31 mouse cellular contexts compared by ENCODE assay signal in genomic region chr13:46508823-46509222, GRCm38 (mm10). TPM values are rescaled to one million over a fixed set of nuclear protein-coding genes. Genes with fewer than 3 reads are reported as not detected.
DNase-seq lines count a peak whose midpoint lies in the region; ATAC-seq lines count a peak whose summit lies in the region.
"Had no signal": no experiment of that assay in that cellular context is flagged by ENCODE, and none has a peak within 500 bp of the region (broad histone marks: within the 10 kb centered on the region; RNA-seq: fewer than 3 reads in every experiment).

No protein-coding gene starts in this region.

- ATAC-seq in heart, embryonic 13.5 days (ENCODE audit: extremely low read depth, insufficient number of reproducible peaks, low FRiP score, low TSS enrichment): no peak
- ATAC-seq in heart, embryonic 16.5 days (replicated peaks; ENCODE audit: extremely low read depth, insufficient read depth, low FRiP score): no peak
- peak; percentile 39; the same call in 1 of the 2 replicates for ATAC-seq in megakaryocyte progenitor cell, adult 5-6 weeks (replicated peaks; ENCODE audit: poor library complexity)
- ATAC-seq: forebrain, embryonic 15.5 days; hindbrain, embryonic 16.5 days; intestine, embryonic 15.5 days had no signal

- H3K9ac ChIP-seq in heart, embryonic 13.5 days: peak overlapping the region; percentile 25; the same call in 1 of the 2 replicates
- no peak overlapping the region for H3K9ac ChIP-seq in heart, embryonic 16.5 days (ENCODE audit: low read length)
- H3K9ac ChIP-seq: embryonic facial prominence, embryonic 13.5 days; forebrain, embryonic 12.5 days; forebrain, embryonic 15.5 days; hindbrain, embryonic 13.5 days; intestine, embryonic 15.5 days; kidney, embryonic 15.5 days had no signal

- peaks cover 27% of the 10 kb centered on the region for H3K4me1 ChIP-seq in heart, embryonic 10.5 days
- peaks cover 37% of the 10 kb centered on the region for H3K4me1 ChIP-seq in heart, embryonic 13.5 days
- peaks cover 24% of the 10 kb centered on the region for H3K4me1 ChIP-seq in heart, embryonic 16.5 days (ENCODE audit: control insufficient read depth, insufficient read depth, low read length)
- H3K4me1 ChIP-seq: embryonic facial prominence, embryonic 10.5 days; embryonic facial prominence, embryonic 13.5 days; forebrain, embryonic 12.5 days; forebrain, embryonic 15.5 days; hindbrain, embryonic 10.5 days; hindbrain, embryonic 13.5 days; intestine, embryonic 15.5 days; kidney, embryonic 15.5 days had no signal

- H3K27ac ChIP-seq in heart, embryonic 10.5 days: peak overlapping the region; percentile 31; the same call in 1 of the 2 replicates
- peak overlapping the region; percentile 71 for H3K27ac ChIP-seq in heart, embryonic 13.5 days (replicated peaks)
- peak overlapping the region; percentile 65 for H3K27ac ChIP-seq in heart, embryonic 16.5 days (ENCODE audit: low read length)
- H3K27ac ChIP-seq: embryonic facial prominence, embryonic 10.5 days; embryonic facial prominence, embryonic 13.5 days; forebrain, embryonic 12.5 days; forebrain, embryonic 15.5 days; hindbrain, embryonic 10.5 days; hindbrain, embryonic 13.5 days; intestine, embryonic 15.5 days; kidney, embryonic 15.5 days had no signal

- H3K27me3 ChIP-seq in heart, embryonic 10.5 days (ENCODE audit: insufficient read depth, poor library complexity, severe bottlenecking): no peaks in the 10 kb centered on the region
- no peaks in the 10 kb centered on the region for H3K27me3 ChIP-seq in heart, embryonic 13.5 days (replicated peaks)
- no peaks in the 10 kb centered on the region for H3K27me3 ChIP-seq in heart, embryonic 16.5 days (ENCODE audit: control insufficient read depth, insufficient read depth, low read length)
- H3K27me3 ChIP-seq: CH12.LX; embryonic facial prominence, embryonic 13.5 days; forebrain, embryonic 12.5 days; forebrain, embryonic 15.5 days; hindbrain, embryonic 13.5 days; intestine, embryonic 15.5 days; kidney, embryonic 15.5 days had no signal

- no peak for DNase-seq in heart, embryonic 10.5 days (ENCODE audit: low spot score)
- no peak for DNase-seq in heart, adult 11 months
- no peak for DNase-seq in heart, adult 8-10 months (ENCODE audit: low spot score)
- DNase-seq in heart, adult 18-20 months: no peak
- DNase-seq in embryo, embryonic 10.5 days (ENCODE audit: low spot score): no peak
- DNase-seq: adrenal gland, adult 2 months; adrenal gland, postnatal 14 days; B cell, adult 2 months; cerebellum, adult 11 months; cerebellum, adult 2 months; cerebellum, adult 9-11 months; cerebellum, postnatal 25 days; embryo, embryonic 11 days; gastrocnemius, postnatal 10 days; kidney, adult 11 months; kidney, adult 8-10 months had no signal

- WGBS in heart, embryonic 10.5 days: 23% methylated on average over 4 of the region's 4 CpGs
- 28% methylated on average over 4 of the region's 4 CpGs for WGBS in heart, embryonic 13.5 days
- WGBS in heart, embryonic 16.5 days: 34% methylated on average over 4 of the region's 4 CpGs

- 0 out of 2 replicates have a peak overlapping the region, but pooled peaks have one; percentile 1 for H3K4me3 ChIP-seq in heart, embryonic 10.5 days
- no peak overlapping the region for H3K4me3 ChIP-seq in heart, embryonic 13.5 days
- H3K4me3 ChIP-seq in heart, embryonic 16.5 days (ENCODE audit: low read length): no peak overlapping the region
- H3K4me3 ChIP-seq: embryonic facial prominence, embryonic 10.5 days; embryonic facial prominence, embryonic 13.5 days; erythroblast, embryonic 14.5 days; forebrain, embryonic 12.5 days; forebrain, embryonic 15.5 days; hindbrain, embryonic 10.5 days; hindbrain, embryonic 13.5 days; intestine, embryonic 15.5 days; kidney, embryonic 15.5 days had no signal

- H3K4me2 ChIP-seq in heart, embryonic 13.5 days: peak overlapping the region; percentile 35
- 0 out of 2 replicates have a peak overlapping the region, but pooled peaks have one; percentile 5 for H3K4me2 ChIP-seq in heart, embryonic 16.5 days (ENCODE audit: low read depth, low read length)
- H3K4me2 ChIP-seq: embryonic facial prominence, embryonic 13.5 days; forebrain, embryonic 12.5 days; forebrain, embryonic 15.5 days; hindbrain, embryonic 13.5 days; intestine, embryonic 15.5 days; kidney, embryonic 15.5 days had no signal

- no peaks in the 10 kb centered on the region for H3K9me3 ChIP-seq in heart, embryonic 10.5 days
- peaks cover 6% of the 10 kb centered on the region for H3K9me3 ChIP-seq in heart, embryonic 13.5 days
- H3K9me3 ChIP-seq in heart, embryonic 16.5 days (replicated peaks; ENCODE audit: control insufficient read depth, low read length): 0 out of 2 replicates have a peak, but pooled peaks cover 2% of the 10 kb centered on the region
- H3K9me3 ChIP-seq: forebrain, embryonic 12.5 days; forebrain, embryonic 15.5 days; G1E; intestine, embryonic 15.5 days; kidney, embryonic 15.5 days had no signal

- H3K36me3 ChIP-seq in heart, embryonic 10.5 days: peaks cover 12% of the 10 kb centered on the region; the same call in 1 of the 2 replicates
- H3K36me3 ChIP-seq in heart, embryonic 13.5 days: peaks cover 36% of the 10 kb centered on the region
- H3K36me3 ChIP-seq in heart, embryonic 16.5 days (ENCODE audit: control insufficient read depth, insufficient read depth): peaks cover 5% of the 10 kb centered on the region
- H3K36me3 ChIP-seq: embryonic facial prominence, embryonic 10.5 days; embryonic facial prominence, embryonic 13.5 days; forebrain, embryonic 12.5 days; forebrain, embryonic 15.5 days; G1E; hindbrain, embryonic 10.5 days; hindbrain, embryonic 13.5 days; intestine, embryonic 15.5 days; kidney, embryonic 15.5 days had no signal

RNA-seq across cellular contexts. Expression of gene Cap2, which starts 7.2 kb away (rescaled TPM):
- 101 and 175 TPM in 2 replicates for polyA plus RNA-seq in heart, embryonic 10.5 days (2016; fragmentation: Nextera tagmentation; extraction: Ambion mirVana)
- 127 and 145 TPM in 2 replicates for polyA plus RNA-seq in heart, embryonic 13.5 days (2015; fragmentation: Nextera tagmentation; extraction: Ambion mirVana)
- 100 to 1,000 TPM; 137 to 160 (median 155) TPM for total RNA-seq in heart, adult 8-10 months (2022)
- polyA plus RNA-seq in heart, embryonic 16.5 days (2015; fragmentation: Nextera tagmentation; extraction: Ambion mirVana): 170 and 182 TPM in 2 replicates
- 100 to 1,000 TPM; 133 to 144 TPM for total RNA-seq in heart, adult 18-20 months (2021)
- total RNA-seq in megakaryocyte progenitor cell, adult 5-6 weeks (2015): 0.20 and 0.39 TPM in 2 replicates
- 0.14 TPM in 1 of 2 replicates, not detected in the other for total RNA-seq in megakaryocyte progenitor cell, adult 5-6 weeks (2017)
- polyA plus RNA-seq: erythroblast, embryonic 14.5 days; G1E had no signal

Comparison
In these comparisons a context has a peak if more than half of its experiments do, and no peak if none do; other contexts are left out.
1. RNA of gene Cap2, which starts 7.2 kb away (total RNA-seq): 137 to 160 TPM in heart, adult 8-10 months and 133 to 144 TPM in heart, adult 18-20 months; 0.14 to 0.39 TPM in megakaryocyte progenitor cell, adult 5-6 weeks; every median in the first group is over 10 times any median in the second.
2. Peak in every context shown above with its lines, with median percentiles within 50 percentile points of each other: H3K27ac ChIP-seq.